Mouse (Mus musculus): Measurements from ENCODE around the gene Tsc22d1.

Gene Tsc22d1

DNA sequence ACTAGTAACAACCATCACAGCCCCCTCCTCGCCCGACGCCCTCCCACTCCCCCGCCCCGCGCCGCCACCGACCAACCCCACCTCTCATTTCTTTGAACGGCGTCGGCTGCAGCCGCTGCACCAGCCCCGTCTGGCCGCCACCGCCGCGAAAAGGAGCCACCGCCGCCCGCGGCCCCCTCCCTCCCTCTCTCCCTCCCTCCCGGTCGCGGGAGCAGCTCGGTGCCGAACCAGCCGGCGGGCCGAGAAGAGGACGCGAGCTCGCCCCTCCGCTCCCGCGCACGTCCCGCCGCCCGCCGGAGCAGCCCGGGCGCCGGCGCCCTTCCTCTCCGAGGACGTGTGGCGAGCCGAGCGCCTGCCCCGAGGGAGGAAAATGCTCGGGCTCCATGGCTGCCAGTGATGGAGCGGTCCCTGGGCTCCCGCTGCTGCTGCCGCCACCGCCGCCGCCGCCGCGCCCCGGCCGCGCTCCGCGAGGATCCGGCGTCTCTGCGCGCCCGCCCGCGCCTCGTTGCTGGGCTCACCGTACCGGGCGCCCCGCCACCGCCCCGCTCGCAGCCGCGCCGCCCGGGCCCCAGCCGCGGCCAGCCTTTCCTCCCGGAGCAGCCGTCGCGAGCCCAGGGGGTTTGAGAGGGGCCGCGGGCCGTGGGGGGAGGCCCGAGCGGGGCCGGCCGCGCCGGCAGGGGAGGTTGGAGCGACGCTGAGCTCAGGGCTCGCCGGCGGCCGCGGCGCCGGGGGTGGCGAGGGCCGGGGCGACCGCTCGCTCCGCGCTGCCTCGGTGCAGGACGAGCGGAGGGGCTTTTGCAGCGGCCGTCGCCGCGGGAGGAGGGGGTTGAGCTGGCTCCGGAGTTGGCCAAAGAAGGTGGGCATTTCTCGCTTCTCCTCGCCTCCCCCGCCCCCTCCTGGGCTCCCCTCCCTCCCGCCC, at the start of gene Tsc22d1:
Gene Tsc22d1 (plus strand): TSS at position 100 of the 919 bp plus-strand sequence.
- DNase-seq (ENCODE audit: low read depth), result no peak

- no peak for DNase-seq (ENCODE audit: low read depth)
Observed at GRCm38 (mm10) chr14:76373638-76374037, 41.1 kb upstream of the Tsc22d1 start.

DNA sequence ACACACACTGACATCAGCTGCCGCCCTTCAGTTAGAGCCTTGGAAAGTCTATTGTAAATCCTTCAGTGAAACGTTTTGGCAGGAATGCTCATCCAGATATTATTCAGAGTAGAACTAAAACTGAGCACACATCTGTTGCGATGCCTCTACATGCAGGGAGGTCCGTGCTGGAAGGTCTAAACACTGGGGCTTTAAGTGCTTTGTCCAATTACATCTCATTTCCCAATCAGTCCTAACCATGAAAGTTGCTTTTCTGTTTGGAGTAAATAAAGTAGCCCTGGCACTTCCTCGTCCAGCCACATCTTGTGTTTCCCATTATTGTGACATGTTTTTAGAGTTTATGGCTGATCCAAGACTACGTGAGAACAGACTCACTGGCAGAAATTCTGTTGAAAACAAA, 40.2 kb upstream of the Tsc22d1 start:
- DNase-seq (ENCODE audit: low read depth), result no peak

GRCm38 (mm10) chr14:76376561-76376960, 38.2 kb upstream of the Tsc22d1 start:
- DNase-seq (ENCODE audit: low read depth), result no peak

GRCm38 (mm10) chr14:76379411-76379810, 35.4 kb upstream of the Tsc22d1 start:
- no peak for DNase-seq (ENCODE audit: low read depth)

- DNase-seq (ENCODE audit: low read depth), result no peak
Observed at GRCm38 (mm10) chr14:76388025-76388424, 26.7 kb upstream of the Tsc22d1 start.

DNA sequence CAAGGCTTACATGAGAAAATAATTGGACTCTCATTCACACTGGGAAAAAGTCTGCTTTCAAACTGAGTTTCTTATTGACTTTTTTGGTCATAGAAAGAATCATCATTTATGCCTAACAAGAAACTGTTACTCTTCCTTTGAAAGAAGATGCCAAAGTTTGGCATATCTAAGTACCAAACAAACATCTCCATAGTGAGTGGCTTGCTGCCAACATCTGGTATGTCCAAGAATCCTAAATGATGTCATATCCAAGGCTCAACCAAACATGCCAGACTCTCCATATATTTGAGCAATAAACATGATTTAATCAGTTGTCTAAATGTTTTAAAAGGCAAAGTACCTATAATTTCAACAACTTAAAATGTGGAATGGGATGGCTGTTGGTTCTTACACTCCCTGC, 16.5 kb upstream of the Tsc22d1 start:
- DNase-seq (ENCODE audit: low read depth), result no peak

DNA sequence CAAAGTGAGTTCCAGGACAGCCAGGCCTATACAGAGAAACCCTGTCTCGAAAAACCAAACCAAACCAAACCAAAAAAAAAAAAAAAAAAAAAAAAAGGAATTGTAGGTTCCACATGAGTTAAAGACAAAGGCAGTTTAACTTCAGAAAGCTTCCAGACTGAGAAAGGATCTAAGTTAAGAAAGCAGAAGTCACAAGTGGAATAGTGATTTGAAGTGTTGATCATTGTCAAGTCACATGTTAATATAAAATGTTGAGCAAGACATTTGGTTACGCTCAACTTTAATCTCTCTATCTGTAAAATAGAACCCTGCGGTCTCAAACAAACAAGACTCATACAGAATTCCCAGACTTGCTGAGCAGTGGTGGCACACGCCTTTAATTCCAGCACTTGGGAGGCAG, 12.2 kb upstream of the Tsc22d1 start:
- DNase-seq (ENCODE audit: low read depth), result no peak

GRCm38 (mm10) chr14:76409111-76409510, 5.7 kb upstream of the Tsc22d1 start:
- DNase-seq (ENCODE audit: low read depth), result no peak

GRCm38 (mm10) chr14:76413773-76414121, 1.0 kb upstream of the Tsc22d1 start:
- no peak for DNase-seq (ENCODE audit: low read depth)

DNA sequence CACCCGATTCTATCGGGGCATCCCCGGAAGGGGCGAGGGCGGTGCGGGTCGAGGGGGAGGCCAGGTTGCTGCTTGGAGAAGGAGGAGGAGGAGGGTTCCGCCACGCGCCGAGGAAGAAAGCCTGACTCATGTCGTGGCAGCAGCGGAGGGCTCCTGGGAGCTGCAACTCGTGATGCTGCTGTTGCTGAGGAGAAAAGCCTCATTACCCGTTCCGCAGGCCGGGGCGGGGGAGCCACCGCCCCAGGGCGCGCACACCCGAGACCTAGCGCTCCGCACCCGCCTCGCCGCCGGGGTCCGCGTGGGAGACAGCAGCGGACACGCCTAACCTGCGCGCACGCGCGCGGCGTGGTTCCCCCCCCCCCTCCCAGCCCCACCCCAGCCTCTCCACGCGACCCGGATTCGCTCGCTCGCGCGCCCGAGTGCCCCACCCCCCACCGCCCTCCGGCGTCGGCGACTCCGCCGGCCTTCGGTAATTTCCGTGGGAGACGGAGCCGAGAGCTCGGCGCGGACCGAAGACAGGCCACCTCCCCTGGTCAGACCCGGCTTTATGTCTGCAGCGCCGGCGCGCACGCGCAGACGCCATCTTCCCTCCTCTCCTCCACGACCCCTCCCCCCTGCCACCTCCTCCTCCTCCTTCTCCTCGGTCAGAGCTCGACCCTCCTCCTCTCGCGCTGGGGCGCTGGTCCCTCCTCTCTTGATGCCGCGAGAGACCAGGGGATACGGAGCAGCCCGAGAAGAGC, 469 bp upstream of the Tsc22d1 start:
- peak; percentile 77 for DNase-seq (ENCODE audit: low read depth)

GRCm38 (mm10) chr14:76415781-76416301, 1.1 kb downstream of the Tsc22d1 start:
- no peak for DNase-seq (ENCODE audit: low read depth)

DNA sequence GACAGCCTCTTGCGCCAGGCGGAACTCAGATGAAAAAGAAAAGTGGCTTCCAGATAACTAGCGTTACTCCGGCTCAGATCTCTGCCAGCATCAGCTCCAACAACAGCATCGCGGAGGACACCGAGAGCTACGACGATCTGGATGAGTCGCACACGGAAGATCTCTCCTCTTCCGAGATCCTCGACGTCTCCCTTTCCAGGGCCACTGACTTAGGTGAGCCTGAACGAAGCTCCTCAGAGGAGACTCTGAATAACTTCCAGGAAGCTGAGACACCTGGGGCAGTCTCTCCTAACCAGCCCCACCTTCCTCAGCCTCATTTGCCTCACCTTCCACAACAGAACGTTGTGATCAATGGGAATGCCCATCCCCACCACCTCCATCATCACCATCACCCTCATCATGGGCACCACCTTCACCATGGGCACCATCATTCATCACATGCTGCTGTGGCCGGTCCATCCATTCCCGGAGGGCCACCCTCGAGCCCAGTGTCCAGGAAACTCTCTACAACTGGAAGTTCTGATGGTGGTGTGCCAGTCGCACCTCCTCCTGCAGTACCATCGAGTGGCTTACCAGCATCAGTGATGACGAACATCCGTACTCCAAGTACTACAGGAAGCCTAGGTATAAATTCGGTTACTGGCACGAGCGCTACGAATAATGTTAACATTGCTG, 1.7 kb downstream of the Tsc22d1 start:
- no peak for DNase-seq (ENCODE audit: low read depth)

- no peak for DNase-seq (ENCODE audit: low read depth)
Observed at GRCm38 (mm10) chr14:76417346-76417745, 2.6 kb downstream of the Tsc22d1 start.

- DNase-seq (ENCODE audit: low read depth), result no peak
Observed at GRCm38 (mm10) chr14:76420726-76421125, 6.0 kb downstream of the Tsc22d1 start.

- DNase-seq (ENCODE audit: low read depth), result no peak
Observed at GRCm38 (mm10) chr14:76421162-76421561, 6.4 kb downstream of the Tsc22d1 start.

GRCm38 (mm10) chr14:76425422-76425821, 10.7 kb downstream of the Tsc22d1 start:
- no peak for DNase-seq (ENCODE audit: low read depth)

DNA sequence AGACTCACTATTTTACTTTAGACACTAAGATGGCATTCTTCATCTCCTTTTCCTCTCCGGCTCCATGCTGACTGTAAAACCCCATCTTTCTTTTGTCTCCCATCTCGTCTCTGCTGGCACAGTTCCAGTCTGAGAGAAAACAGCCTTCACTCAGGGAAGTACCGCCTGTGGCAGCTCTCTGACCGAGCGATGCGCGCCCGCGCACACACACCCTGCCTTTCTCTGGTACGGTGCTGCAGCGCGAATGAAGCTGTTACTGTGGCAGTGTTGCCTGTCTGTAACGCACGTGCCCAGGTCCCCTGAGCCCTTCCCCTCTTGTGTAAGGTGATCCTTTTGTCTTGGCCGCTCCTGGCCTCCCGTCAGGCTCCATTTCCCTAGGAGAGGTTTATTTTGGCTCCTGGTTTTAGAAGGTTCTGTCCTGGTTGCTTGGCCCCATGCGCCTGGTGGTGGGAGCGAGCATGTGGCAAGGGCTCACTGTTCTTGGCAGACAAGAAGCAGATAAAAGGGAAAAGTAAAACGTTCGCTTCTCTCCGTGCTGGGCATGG, 11.3 kb downstream of the Tsc22d1 start:
- DNase-seq (ENCODE audit: low read depth), result no peak

GRCm38 (mm10) chr14:76428855-76429254, 14.1 kb downstream of the Tsc22d1 start:
- no peak for DNase-seq (ENCODE audit: low read depth)

- no peak for DNase-seq (ENCODE audit: low read depth)
Observed at GRCm38 (mm10) chr14:76431918-76432317, 17.2 kb downstream of the Tsc22d1 start.

GRCm38 (mm10) chr14:76432369-76432768, 17.6 kb downstream of the Tsc22d1 start:
- DNase-seq (ENCODE audit: low read depth), result no peak

GRCm38 (mm10) chr14:76432816-76433215, 18.1 kb downstream of the Tsc22d1 start:
- DNase-seq (ENCODE audit: low read depth), result no peak

Measured in c-Kit-positive CD71-negative TER-119-negative erythroid progenitor cells, embryonic 14.5 days (primary cell).